Mouse (Mus musculus): ENCODE data around the gene Gatc.
"Not testable (repeated sequence)": the region's sequence is repeated elsewhere in the genome, so short reads cannot be mapped to it uniquely, and the experiment has no call there.

Gene Gatc

GRCm38 (mm10) chr5:115340577-115341313, at the start of gene Gatc, which contains the start of gene Triap1:
Gene Gatc (minus strand): TSS chr5:115341178.
Gene Triap1 (plus strand): TSS chr5:115341225.
- peak; percentile 95 for DNase-seq

GRCm38 (mm10) chr5:115378882-115379281, 37.9 kb upstream of the Gatc start:
- not testable (repeated sequence) for DNase-seq

GRCm38 (mm10) chr5:115375436-115375835, 34.5 kb upstream of the Gatc start:
- no peak for DNase-seq

GRCm38 (mm10) chr5:115374204-115374820, 33.3 kb upstream of the Gatc start:
- no peak for DNase-seq

DNA sequence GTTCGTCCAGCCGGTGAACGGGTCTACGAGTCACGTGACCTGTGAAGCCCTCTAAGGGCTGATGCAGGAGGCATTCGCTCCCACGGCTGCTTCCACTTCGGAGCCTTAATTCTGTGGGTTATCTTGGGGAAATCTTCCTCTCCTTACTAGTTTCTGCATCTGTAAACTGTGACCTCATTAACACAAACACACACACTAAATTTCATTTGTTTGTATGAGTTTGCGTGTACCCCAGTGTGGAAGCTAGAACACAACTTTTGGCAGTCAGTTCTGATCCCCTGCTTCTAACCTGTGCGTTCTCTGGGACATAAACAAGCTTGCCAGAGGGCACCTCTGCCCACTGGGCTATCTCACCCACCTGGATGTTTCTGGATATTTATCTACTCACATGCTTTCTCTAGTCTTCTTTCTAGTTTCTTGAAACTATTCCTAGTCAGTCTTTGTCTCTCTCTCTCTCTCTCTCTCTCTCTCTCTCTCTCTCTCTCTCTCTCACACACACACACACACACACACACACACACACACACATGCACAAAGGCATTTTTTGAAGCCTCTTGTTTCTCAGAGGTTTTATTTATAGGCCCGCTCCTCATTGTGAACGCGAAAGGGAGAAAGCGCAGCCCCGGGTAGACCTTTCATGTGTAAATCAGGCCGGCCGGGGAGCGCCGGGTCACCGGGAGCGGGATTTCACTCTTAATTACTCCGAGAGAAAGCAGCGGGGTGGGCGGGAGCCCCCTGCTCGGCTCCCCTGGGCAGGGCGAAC, 32.6 kb upstream of the Gatc start:
- DNase-seq: peak; percentile 51

DNA sequence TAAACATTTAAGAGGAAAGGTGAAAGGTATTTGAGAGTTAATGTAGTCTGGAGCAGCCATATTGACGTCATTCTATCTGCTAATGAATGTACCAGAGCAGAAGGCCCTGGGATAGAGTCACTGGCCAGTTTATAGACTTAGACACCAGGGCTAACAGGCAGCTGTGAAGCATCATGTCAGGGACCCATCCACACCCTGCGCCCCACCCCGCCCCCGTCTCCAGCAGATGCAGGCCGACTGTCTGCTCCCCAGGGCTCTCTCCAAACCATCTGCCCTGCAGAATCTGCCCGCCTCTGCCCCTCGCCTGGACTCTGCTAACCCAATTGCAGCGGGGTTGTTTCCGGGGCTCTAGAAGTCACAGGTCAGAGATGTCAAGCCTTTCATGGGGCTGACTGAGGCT, 30.8 kb upstream of the Gatc start:
- DNase-seq: peak; percentile 64

GRCm38 (mm10) chr5:115364782-115365181, 23.8 kb upstream of the Gatc start:
- DNase-seq: no peak

DNA sequence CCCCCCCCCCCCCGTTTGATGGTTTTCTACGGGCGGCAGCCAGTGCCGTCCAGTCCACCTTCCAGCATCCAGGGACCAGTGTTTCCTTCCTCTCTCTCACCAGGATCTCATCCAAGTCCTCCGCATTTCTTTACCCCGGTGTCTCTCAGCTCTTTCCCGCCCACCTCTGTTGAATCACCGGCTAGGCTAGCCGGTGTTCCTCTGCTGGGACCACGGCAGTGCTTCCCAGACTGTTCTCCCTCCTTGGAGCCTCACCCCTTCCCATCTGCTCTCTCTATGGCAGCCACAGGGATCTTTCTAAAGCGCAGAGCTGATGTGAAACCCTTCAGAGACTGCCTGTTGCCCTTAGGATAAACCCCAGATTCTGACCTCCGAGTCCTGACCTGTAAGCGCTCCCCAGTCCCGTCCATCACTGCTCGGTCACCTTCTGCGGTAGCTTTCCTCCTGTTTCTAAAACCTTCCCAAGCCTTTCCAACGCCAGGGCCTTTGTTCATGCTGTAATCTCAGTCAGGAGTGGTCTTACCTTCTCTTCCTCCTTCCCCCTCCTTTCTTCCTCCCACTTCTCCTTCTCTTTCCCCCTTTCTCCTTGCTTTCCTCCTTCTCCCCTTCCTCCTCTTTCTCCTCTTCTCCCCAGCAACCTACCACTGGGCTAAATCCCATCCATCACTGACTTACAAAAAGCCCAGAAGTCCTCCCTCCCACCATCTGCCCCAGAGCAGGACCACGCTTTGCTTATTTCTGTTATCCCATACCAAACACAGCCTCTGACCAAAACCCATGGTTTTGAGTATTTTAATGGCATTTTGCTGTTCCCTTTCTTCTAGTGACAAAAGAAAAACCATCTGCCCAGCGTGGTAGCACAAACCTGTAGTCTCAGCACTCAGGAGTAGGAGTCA, 22.1 kb upstream of the Gatc start:
- DNase-seq: no peak

GRCm38 (mm10) chr5:115362216-115362615, 21.2 kb upstream of the Gatc start:
- DNase-seq: no peak

DNA sequence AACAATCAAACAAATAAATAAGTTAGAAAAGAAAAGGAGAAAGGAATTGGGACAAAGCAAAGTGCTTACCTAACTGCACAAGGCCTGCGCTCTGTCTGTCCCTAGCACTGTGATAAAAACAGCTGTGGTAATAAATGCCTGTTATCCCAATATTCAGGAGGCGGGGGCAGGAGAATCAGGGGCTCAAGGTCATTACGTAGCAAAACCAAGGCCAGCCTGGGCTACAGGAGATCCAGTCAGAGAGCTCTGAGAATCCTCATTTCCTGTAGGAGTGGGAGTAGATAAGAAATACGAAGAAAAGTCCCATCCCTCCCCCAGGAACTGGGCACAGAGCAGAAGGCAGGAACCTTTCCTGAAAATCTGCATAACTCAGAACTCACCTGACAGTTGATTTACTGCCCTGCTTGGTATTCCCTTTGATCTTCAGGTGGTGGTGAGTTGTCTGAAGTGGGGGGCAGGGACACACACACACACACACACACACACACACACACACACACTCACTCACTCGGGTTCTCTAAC, 18.9 kb upstream of the Gatc start:
- DNase-seq: no peak

DNA sequence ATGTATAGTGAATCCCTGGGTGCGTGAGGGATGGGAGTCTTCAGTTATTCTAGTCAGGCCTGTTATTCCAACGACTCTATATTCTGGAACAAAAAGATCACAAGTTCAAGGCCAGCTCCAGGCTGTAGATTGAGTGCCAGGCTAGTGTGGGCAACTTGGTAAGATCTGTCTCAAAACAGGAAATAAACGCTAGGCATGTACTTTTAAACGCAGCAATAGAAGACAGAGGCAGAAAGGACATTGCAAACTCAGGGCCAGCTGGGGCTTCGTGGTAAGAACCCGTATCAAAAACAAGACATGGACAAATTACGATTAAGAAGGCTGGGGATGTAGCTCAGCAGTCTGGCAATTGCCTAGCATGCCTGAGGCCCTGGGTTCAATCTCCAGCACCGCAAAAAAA, 18.5 kb upstream of the Gatc start:
- no peak for DNase-seq

- DNase-seq: peak; percentile 92
Observed at GRCm38 (mm10) chr5:115358872-115359271, 17.9 kb upstream of the Gatc start.

- no peak for DNase-seq
Observed at GRCm38 (mm10) chr5:115355070-115355469, 14.1 kb upstream of the Gatc start.

DNA sequence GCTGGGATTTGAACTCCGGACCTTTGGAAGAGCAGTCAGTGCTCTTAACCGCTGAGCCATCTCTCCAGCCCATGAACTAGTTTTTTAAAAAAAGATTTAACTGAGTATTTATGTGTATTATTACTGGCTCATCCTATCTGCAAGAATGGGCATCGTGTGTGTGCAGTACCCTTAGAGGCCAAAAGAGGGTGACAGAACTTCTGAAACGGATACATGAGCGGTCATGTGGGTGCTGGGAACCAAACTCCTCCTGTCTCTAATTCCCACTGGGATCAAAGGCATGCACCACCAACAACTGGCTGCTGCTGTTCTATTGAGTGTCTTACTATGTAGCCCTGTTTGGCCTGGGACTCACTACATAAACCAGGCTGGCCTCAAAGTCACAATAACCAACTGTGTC, 10.4 kb upstream of the Gatc start:
- no peak for DNase-seq

- no peak for DNase-seq
Observed at GRCm38 (mm10) chr5:115349225-115349555, 8.2 kb upstream of the Gatc start.

DNA sequence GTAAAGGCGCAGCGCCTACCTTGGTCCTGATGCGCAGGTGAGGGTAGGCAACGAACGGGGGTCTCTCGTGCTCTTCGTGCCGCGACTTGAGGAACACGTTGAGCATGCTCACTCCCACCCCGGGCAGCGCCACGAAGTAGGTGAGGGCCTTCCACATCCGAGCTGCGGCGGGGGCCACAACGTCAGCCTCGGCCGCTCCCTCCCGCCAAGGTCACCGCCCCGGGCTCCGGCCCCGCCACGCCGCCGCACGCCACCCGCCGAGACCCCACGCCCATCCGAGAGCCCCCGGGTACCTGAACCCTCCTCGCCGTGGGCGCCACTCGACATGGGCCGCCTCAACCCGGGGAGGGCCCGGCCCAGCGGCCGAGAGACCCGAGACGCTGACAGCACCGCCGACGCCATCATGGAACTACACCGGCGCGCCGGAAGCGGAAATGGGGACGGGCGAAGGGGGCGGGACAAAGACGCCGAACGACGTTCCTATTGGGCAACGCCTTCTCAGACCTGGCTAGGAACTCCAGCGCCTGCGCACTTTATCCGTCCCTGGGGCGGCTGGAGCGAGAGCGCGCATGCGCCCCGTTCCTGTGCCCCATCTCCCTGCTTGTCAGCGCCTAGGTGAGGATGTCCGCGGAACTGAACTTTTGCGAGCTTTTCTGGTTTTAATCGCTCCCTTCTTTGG, 7.7 kb upstream of the Gatc start, which contains the start of gene Cox6a1:
Gene Cox6a1, minus strand, starts transcription at position 436 of the 679 bp plus-strand sequence.
- DNase-seq: peak; percentile 99

- peak; percentile 92 for DNase-seq
Observed at GRCm38 (mm10) chr5:115347564-115347963, 6.6 kb upstream of the Gatc start.

- no peak for DNase-seq
Observed at GRCm38 (mm10) chr5:115341314-115342165, 562 bp upstream of the Gatc start.

DNA sequence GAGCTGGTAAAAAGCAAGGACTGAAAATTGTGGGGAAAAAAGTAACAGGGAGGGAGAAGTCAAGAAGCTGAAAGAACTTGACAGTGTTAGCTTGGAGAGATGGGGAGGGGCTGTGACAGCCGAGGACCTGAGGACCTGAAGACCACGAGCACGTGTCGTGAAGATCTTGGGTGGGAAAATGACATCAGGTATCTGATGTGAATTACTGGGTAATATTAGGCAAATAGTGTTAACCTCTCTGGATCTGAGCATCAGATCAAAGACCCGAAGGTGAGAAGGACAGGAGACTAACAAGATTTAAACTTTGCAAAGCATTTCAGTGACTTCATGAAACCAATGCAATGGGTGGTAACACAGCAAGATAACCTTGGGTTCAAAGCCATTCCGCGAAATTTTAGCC, 971 bp downstream of the Gatc start:
- DNase-seq: no peak

DNA sequence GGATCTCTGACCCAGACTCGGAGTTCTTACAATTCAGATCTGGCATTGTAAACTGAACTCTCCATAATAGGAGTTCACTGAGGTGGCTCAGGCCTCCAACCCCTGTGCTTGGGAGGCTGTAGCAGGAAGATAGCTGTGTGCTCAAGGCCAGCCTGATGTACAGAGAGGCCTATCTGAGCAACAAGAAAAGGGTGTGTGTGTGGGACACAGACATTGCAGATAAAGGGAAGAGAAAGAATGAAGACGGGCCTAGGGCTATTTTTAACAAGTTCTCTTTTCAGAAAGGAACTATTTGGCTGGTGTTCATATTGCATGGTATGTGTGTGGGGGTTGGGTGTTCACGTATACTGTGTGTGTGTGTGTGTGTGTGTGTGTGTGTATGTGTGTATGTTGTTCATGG, 7.4 kb downstream of the Gatc start:
- no peak for DNase-seq

- no peak for DNase-seq
Observed at GRCm38 (mm10) chr5:115330955-115331354, 10.0 kb downstream of the Gatc start.

Data from kidney, postnatal 10 days (tissue).